Mouse (Mus musculus) heart, postnatal 14 days (tissue): Measurements from ENCODE around the gene 4930578G10Rik. TPM values are rescaled to one million over a fixed set of nuclear protein-coding genes. Genes with fewer than 3 reads are reported as not detected.
A peak's percentile ranks its signal among the peaks of the same experiment; 100 is the strongest.
"Not testable (repeated sequence)": the region's sequence is repeated elsewhere in the genome, so short reads cannot be mapped to it uniquely, and the experiment has no call there.

Source experiments
- DNase-seq, 2 experiments: peaks; one replicate each; pipeline ENCODE4 v3.0.0; 2021 to 2022
- intact Hi-C: fragments of 180-260 bp; cut with DNase I; formaldehyde crosslinking; loops from one replicate; pipeline ENCODE4 v1.15.1; 2025
- long read RNA-seq, 2 experiments: library from polyadenylated mRNA; stranded (forward); transcript quantifications; one replicate each; pipeline ENCODE4 v2.0.0; 2021
- total RNA-seq, 2 experiments: library from RNA; stranded (reverse); gene quantifications; 2 replicates each; pipeline ENCODE4 v1.2.3; 2021

The 4930578G10Rik gene
- not detected for total RNA-seq
- long read RNA-seq, experiment 1: 0 reads
- long read RNA-seq, experiment 2: 0 reads

GRCm38 (mm10) chr4:42735245-42735644 lies at the start of gene 4930578G10Rik:
TSS of gene 4930578G10Rik (plus strand) at chr4:42735545.
- intact Hi-C loops, DNase-seq: not testable (repeated sequence)

- intact Hi-C loops, DNase-seq: not testable (repeated sequence)
Observed at GRCm38 (mm10) chr4:42756477-42756876, 21.1 kb downstream of the 4930578G10Rik start, which contains the start of gene Ccl19. TSS of gene Ccl19 (minus strand) at chr4:42756577.

- intact Hi-C loops, DNase-seq: not testable (repeated sequence)
Observed at GRCm38 (mm10) chr4:42773893-42774292, 38.5 kb downstream of the 4930578G10Rik start, which contains the start of gene Ccl21a. TSS of gene Ccl21a (minus strand) at chr4:42773993.

- DNase-seq, intact Hi-C loops: not testable (repeated sequence)
Observed at GRCm38 (mm10) chr4:42853788-42854187, 118.4 kb downstream of the 4930578G10Rik start, which contains the start of gene Fam205a1. TSS of gene Fam205a1 (minus strand) at chr4:42853888.

GRCm38 (mm10) chr4:42856671-42857070 lies 121.3 kb downstream of the 4930578G10Rik start, which contains the start of gene Gm12394:
TSS of gene Gm12394 (minus strand) at chr4:42856771.
- intact Hi-C loops, DNase-seq: not testable (repeated sequence)

- intact Hi-C loops: not testable (repeated sequence)
Observed at GRCm38 (mm10) chr4:42860483-42860882, 125.1 kb downstream of the 4930578G10Rik start.

GRCm38 (mm10) chr4:42863487-42863886 lies 128.1 kb downstream of the 4930578G10Rik start:
- DNase-seq, intact Hi-C loops: not testable (repeated sequence)

More at GRCm38 (mm10) chr4:42860483-42860882, 125.1 kb downstream of the 4930578G10Rik start:
- DNase-seq: not testable (repeated sequence)

GRCm38 (mm10) chr4:42867390-42867789 lies 132.0 kb downstream of the 4930578G10Rik start:
- no peak for DNase-seq
- intact Hi-C loops: no loop called here

- no peak for DNase-seq
- intact Hi-C loops: no loop called here
Observed at GRCm38 (mm10) chr4:42868193-42868592, 132.8 kb downstream of the 4930578G10Rik start.

GRCm38 (mm10) chr4:42870748-42871147 lies 135.4 kb downstream of the 4930578G10Rik start:
- no peak for DNase-seq
- intact Hi-C loops: no loop called here

- intact Hi-C loops: no loop called here
- no peak for DNase-seq
Observed at GRCm38 (mm10) chr4:42872151-42872550, 136.8 kb downstream of the 4930578G10Rik start.

- intact Hi-C loops: no loop called here
- DNase-seq: no peak
Observed at GRCm38 (mm10) chr4:42872746-42873435, 137.5 kb downstream of the 4930578G10Rik start.

GRCm38 (mm10) chr4:42874134-42874533 lies 138.8 kb downstream of the 4930578G10Rik start, which contains the start of gene Fam205c:
TSS of gene Fam205c (minus strand) at chr4:42874234.
- no peak for DNase-seq
- intact Hi-C loops: no loop called here

GRCm38 (mm10) chr4:42876586-42877291 lies 141.4 kb downstream of the 4930578G10Rik start:
- peak; percentile 50 to 65 for DNase-seq
- intact Hi-C loops: loop anchor here (1.0 to 2.0 kb wide), 2 partner anchors 68 to 89 kb away; no protein-coding TSS in a partner anchor

GRCm38 (mm10) chr4:42877657-42878056 lies 142.3 kb downstream of the 4930578G10Rik start:
- no peak for DNase-seq

GRCm38 (mm10) chr4:42879829-42880676 lies 144.7 kb downstream of the 4930578G10Rik start:
- no peak for DNase-seq
- intact Hi-C loops: no loop called here

More at GRCm38 (mm10) chr4:42877657-42878056, 142.3 kb downstream of the 4930578G10Rik start:
- intact Hi-C loops: loop anchor here (1.0 to 2.0 kb wide), 2 partner anchors 67 to 88 kb away; no protein-coding TSS in a partner anchor

GRCm38 (mm10) chr4:42880677-42880948 lies 145.3 kb downstream of the 4930578G10Rik start:
- intact Hi-C loops: no loop called here
- no peak for DNase-seq

GRCm38 (mm10) chr4:42886926-42887325 lies 151.6 kb downstream of the 4930578G10Rik start:
- DNase-seq: no peak
- intact Hi-C loops: no loop called here

- intact Hi-C loops: no loop called here
- DNase-seq: no peak
Observed at GRCm38 (mm10) chr4:42888806-42889205, 153.5 kb downstream of the 4930578G10Rik start.

GRCm38 (mm10) chr4:42891176-42891575 lies 155.8 kb downstream of the 4930578G10Rik start:
- intact Hi-C loops: no loop called here
- no peak for DNase-seq
